Mouse (Mus musculus) urinary bladder, postnatal 10 days (tissue): ENCODE results near the gene Agpat3.

Source experiments
- DNase-seq: peaks from one replicate; pipeline ENCODE4 v3.0.0; 2022; ENCODE audit warnings: low spot score

Gene Agpat3

GRCm38 (mm10) chr10:78296371-78296770, 55.9 kb downstream of the Agpat3 start:
- DNase-seq = no peak

- no peak for DNase-seq
Measured at GRCm38 (mm10) chr10:78293576-78293975, 58.7 kb downstream of the Agpat3 start.

- no peak for DNase-seq
Measured at GRCm38 (mm10) chr10:78292381-78292780, 59.9 kb downstream of the Agpat3 start.

- no peak for DNase-seq
Measured at GRCm38 (mm10) chr10:78290730-78291535, 61.4 kb downstream of the Agpat3 start.

GRCm38 (mm10) chr10:78288896-78289295, 63.4 kb downstream of the Agpat3 start:
- no peak for DNase-seq

- DNase-seq = no peak
Measured at GRCm38 (mm10) chr10:78288135-78288534, 64.2 kb downstream of the Agpat3 start.

GRCm38 (mm10) chr10:78287465-78288132, 64.7 kb downstream of the Agpat3 start:
- no peak for DNase-seq

- no peak for DNase-seq
Measured at GRCm38 (mm10) chr10:78285959-78286358, 66.3 kb downstream of the Agpat3 start.

GRCm38 (mm10) chr10:78285409-78285808, 66.9 kb downstream of the Agpat3 start:
- DNase-seq = no peak

GRCm38 (mm10) chr10:78284812-78285211, 67.5 kb downstream of the Agpat3 start:
- DNase-seq = no peak

- no peak for DNase-seq
Measured at GRCm38 (mm10) chr10:78282411-78282810, 69.9 kb downstream of the Agpat3 start.

GRCm38 (mm10) chr10:78280486-78280885, 71.8 kb downstream of the Agpat3 start:
- no peak for DNase-seq

- no peak for DNase-seq
Measured at GRCm38 (mm10) chr10:78279210-78279609, 73.1 kb downstream of the Agpat3 start.

GRCm38 (mm10) chr10:78277835-78278234, 74.5 kb downstream of the Agpat3 start:
- DNase-seq = no peak

GRCm38 (mm10) chr10:78276242-78276641, 76.0 kb downstream of the Agpat3 start:
- no peak for DNase-seq

GRCm38 (mm10) chr10:78272932-78273331, 79.4 kb downstream of the Agpat3 start:
- no peak for DNase-seq

- DNase-seq = no peak
Measured at GRCm38 (mm10) chr10:78265881-78266280, 86.4 kb downstream of the Agpat3 start.

GRCm38 (mm10) chr10:78264735-78265134, 87.6 kb downstream of the Agpat3 start:
- DNase-seq = no peak

- DNase-seq = no peak
Measured at GRCm38 (mm10) chr10:78260916-78261650, 91.2 kb downstream of the Agpat3 start.

GRCm38 (mm10) chr10:78260322-78260721, 92.0 kb downstream of the Agpat3 start:
- DNase-seq = no peak

- no peak for DNase-seq
Measured at GRCm38 (mm10) chr10:78259702-78260101, 92.6 kb downstream of the Agpat3 start.

- no peak for DNase-seq
Measured at GRCm38 (mm10) chr10:78259230-78259629, 93.1 kb downstream of the Agpat3 start.
